Mouse (Mus musculus): ENCODE measurements at regions not wholly inside any gene's neighbourhood (a gene's known extent, or its start where the extent isn't known, plus 50 kb on each side); places are given as distances from the start of the nearest gene placed in this dataset.

DNA sequence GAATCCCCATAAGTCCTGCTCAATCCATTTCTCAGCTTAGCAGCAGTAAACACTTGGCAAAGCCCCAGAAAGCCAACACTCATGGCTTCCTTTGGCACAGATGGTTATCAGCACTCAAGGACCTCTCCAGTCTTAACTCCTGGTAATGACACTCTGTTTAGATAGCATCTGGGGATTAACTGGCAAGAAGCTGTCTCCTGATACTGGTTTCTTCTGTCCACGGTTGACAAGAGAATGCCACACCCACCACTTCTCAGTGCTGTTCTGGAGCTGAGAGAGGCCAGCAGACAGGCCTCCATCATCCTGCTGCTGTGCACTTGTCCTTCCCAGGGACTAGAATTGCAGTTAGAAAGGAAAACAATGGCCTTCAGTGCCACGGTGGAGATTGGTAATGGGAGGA lies 220.1 kb upstream of the Hey2 start:
- in situ Hi-C loops (cut with MboI; ENCODE audit: low pct_ligation_motif_present, low pct_unique_long_range_greater_than_20kb, low sequenced_read_pairs): no loop called here
- Histone ChIP-seq H3K4me1 (ENCODE audit: control insufficient read depth in 1 of 2, insufficient read depth in 2 of 2) (no peaks in the 10 kb centered on the region), H3K9ac (ENCODE audit: insufficient read depth, low read depth) (no peak overlapping the region), H3K36me3 (replicated peaks in 1 of 2; ENCODE audit: control insufficient read depth in 1 of 2, insufficient read depth in 1 of 2, low read length in 1 of 2) (no peaks in the 10 kb centered on the region), H3K9me3 (replicated peaks; ENCODE audit: low read length) (no peaks in the 10 kb centered on the region), H3K4me3 (replicated peaks in 1 of 3; ENCODE audit: low read depth in 2 of 3, low read length in 2 of 3, poor library complexity in 1 of 3) (no peak overlapping the region), H3K79me2 (replicated peaks; ENCODE audit: control insufficient read depth, extremely low read depth, insufficient read depth, poor library complexity, severe bottlenecking) (no peaks in the 10 kb centered on the region), H3K4me2 (ENCODE audit: insufficient read depth, low read depth, poor library complexity, severe bottlenecking) (no peak overlapping the region), H3K27ac (ENCODE audit: insufficient read depth, low read depth) (no peak overlapping the region), H3K27me3 (replicated peaks) (no peaks in the 10 kb centered on the region)
- dilution Hi-C loops (cut with MboI; ENCODE audit: extremely low pct_ligation_motif_present, extremely low pct_unique_long_range_greater_than_20kb, low sequenced_read_pairs): no loop called here
- TF ChIP-seq NRF1 (IDR thresholded peaks at IDR 0.05; ENCODE audit: low read depth, low read length) (no peak), MAFK (IDR thresholded peaks at IDR 0.05; ENCODE audit: insufficient replicate concordance, low read length) (no peak)
- DNase-seq (ENCODE audit: extremely low read depth): no peak

DNA sequence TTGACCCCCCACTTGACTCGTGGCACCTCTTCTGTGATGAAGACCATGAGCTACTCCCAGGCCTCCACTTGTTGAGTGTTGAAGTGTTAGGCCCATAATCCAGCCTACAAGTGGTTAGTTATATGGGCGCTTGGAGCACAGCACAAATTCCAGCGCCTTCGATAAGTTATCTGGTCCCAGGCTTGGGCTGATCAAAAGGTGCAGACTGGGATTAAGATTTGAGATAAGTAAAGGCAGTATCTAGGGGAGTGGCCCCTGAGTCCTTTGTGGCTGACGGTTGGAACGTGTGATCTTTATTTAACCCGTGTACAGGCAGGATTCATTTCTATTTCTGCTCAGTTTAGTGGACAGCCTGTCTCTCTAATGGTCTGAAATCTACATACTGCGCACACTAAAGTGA lies 210.7 kb upstream of the Hey2 start:
- no peaks in the 10 kb centered on the region for H3K27me3 ChIP-seq (replicated peaks)
- dilution Hi-C loops (cut with MboI; ENCODE audit: extremely low pct_ligation_motif_present, extremely low pct_unique_long_range_greater_than_20kb, low sequenced_read_pairs): no loop called here
- H3K4me2 ChIP-seq (ENCODE audit: insufficient read depth, low read depth, poor library complexity, severe bottlenecking): no peak overlapping the region
- H3K36me3 ChIP-seq (replicated peaks in 1 of 2; ENCODE audit: control insufficient read depth in 1 of 2, insufficient read depth in 1 of 2, low read length in 1 of 2): no peaks in the 10 kb centered on the region
- no peak overlapping the region for H3K27ac ChIP-seq (ENCODE audit: insufficient read depth, low read depth)
- H3K9me3 ChIP-seq (replicated peaks; ENCODE audit: low read length): no peaks in the 10 kb centered on the region
- H3K4me3 ChIP-seq (replicated peaks in 1 of 3; ENCODE audit: low read depth in 2 of 3, low read length in 2 of 3, poor library complexity in 1 of 3): no peak overlapping the region
- no peaks in the 10 kb centered on the region for H3K4me1 ChIP-seq (ENCODE audit: control insufficient read depth in 1 of 2, insufficient read depth in 2 of 2)
- no peak for DNase-seq (ENCODE audit: extremely low read depth)
- H3K9ac ChIP-seq (ENCODE audit: insufficient read depth, low read depth): no peak overlapping the region
- TF ChIP-seq RAD21 (IDR thresholded peaks at IDR 0.05; ENCODE audit: low read depth, low read length) (no peak), JUN (IDR thresholded peaks at IDR 0.05; ENCODE audit: insufficient read depth, low read depth, low read length) (no peak), USF1 (IDR thresholded peaks at IDR 0.05; ENCODE audit: low read depth, low read length) (no peak), TCF12 (IDR thresholded peaks at IDR 0.05; ENCODE audit: low read depth, low read length) (no peak), ELF1 (IDR thresholded peaks at IDR 0.05; ENCODE audit: low read depth, low read length) (no peak), PAX5 (IDR thresholded peaks at IDR 0.05; ENCODE audit: low read length) (no peak), UBTF (IDR thresholded peaks at IDR 0.05; ENCODE audit: low read depth, low read length) (no peak), ETS1 (conservative IDR thresholded peaks at IDR 0.05; ENCODE audit: low read depth, low read length) (no peak), GABPA (IDR thresholded peaks at IDR 0.05; ENCODE audit: insufficient replicate concordance, low read depth, low read length) (no peak), MYC (IDR thresholded peaks at IDR 0.05; ENCODE audit: low read depth, low read length) (no peak)
- H3K79me2 ChIP-seq (replicated peaks; ENCODE audit: control insufficient read depth, extremely low read depth, insufficient read depth, poor library complexity, severe bottlenecking): no peaks in the 10 kb centered on the region
- in situ Hi-C loops (cut with MboI; ENCODE audit: low pct_ligation_motif_present, low pct_unique_long_range_greater_than_20kb, low sequenced_read_pairs): no loop called here

DNA sequence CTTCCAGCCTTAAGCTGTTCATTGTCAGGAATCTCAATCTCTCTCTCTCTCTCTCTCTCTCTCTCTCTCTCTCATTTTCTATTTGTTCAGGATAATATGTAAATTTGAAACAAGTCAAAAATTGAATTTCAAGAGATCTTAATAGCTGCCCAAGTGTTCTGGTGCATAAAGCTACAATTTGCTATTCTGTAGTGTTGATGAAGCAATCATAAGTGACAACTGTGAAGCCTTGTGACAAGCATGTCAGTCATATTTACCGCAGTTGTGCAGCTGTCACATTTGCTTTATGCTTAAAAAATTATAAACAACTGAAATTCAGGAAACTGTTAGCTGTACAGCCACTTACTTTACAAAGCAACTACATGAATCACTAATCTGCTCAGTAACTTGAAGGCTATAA lies 208.6 kb upstream of the Hey2 start:
- Histone ChIP-seq H3K79me2 (replicated peaks; ENCODE audit: control insufficient read depth, extremely low read depth, insufficient read depth, poor library complexity, severe bottlenecking) (no peaks in the 10 kb centered on the region), H3K36me3 (replicated peaks in 1 of 2; ENCODE audit: control insufficient read depth in 1 of 2, insufficient read depth in 1 of 2, low read length in 1 of 2) (no peaks in the 10 kb centered on the region), H3K27me3 (replicated peaks) (no peaks in the 10 kb centered on the region), H3K4me1 (ENCODE audit: control insufficient read depth in 1 of 2, insufficient read depth in 2 of 2) (peaks cover 0 to 6% of the 10 kb centered on the region in 2 experiments; a peak in 1 of 4 replicates), H3K9ac (ENCODE audit: insufficient read depth, low read depth) (no peak overlapping the region), H3K27ac (ENCODE audit: insufficient read depth, low read depth) (no peak overlapping the region), H3K4me3 (replicated peaks in 1 of 3; ENCODE audit: low read depth in 2 of 3, low read length in 2 of 3, poor library complexity in 1 of 3) (no peak overlapping the region), H3K4me2 (ENCODE audit: insufficient read depth, low read depth, poor library complexity, severe bottlenecking) (no peak overlapping the region), H3K9me3 (replicated peaks; ENCODE audit: low read length) (no peaks in the 10 kb centered on the region)
- dilution Hi-C loops (cut with MboI; ENCODE audit: extremely low pct_ligation_motif_present, extremely low pct_unique_long_range_greater_than_20kb, low sequenced_read_pairs): no loop called here
- no peak for DNase-seq (ENCODE audit: extremely low read depth)
- TF ChIP-seq HCFC1 (IDR thresholded peaks at IDR 0.05; ENCODE audit: low read depth, low read length) (no peak), USF1 (IDR thresholded peaks at IDR 0.05; ENCODE audit: low read depth, low read length) (no peak), JUND (conservative IDR thresholded peaks at IDR 0.05; ENCODE audit: low read depth, low read length) (no peak), MXI1 (IDR thresholded peaks at IDR 0.05; ENCODE audit: low read depth, low read length) (no peak), IRF4 (IDR thresholded peaks at IDR 0.05; ENCODE audit: low read depth, low read length) (no peak), NELFE (IDR thresholded peaks at IDR 0.05; ENCODE audit: low read depth, low read length) (no peak), MEF2A (IDR thresholded peaks at IDR 0.05; ENCODE audit: borderline replicate concordance, low read depth, low read length) (no peak), GABPA (IDR thresholded peaks at IDR 0.05; ENCODE audit: insufficient replicate concordance, low read depth, low read length) (no peak)
- in situ Hi-C loops (cut with MboI; ENCODE audit: low pct_ligation_motif_present, low pct_unique_long_range_greater_than_20kb, low sequenced_read_pairs): no loop called here
